ENCODE assay signal across 13 mouse cellular contexts in genomic region chr16:4648416-4649023, GRCm38 (mm10). TPM values are rescaled to one million over a fixed set of nuclear protein-coding genes. Genes with fewer than 3 reads are reported as not detected.
DNase-seq lines count a peak whose midpoint lies in the region; ATAC-seq and TF ChIP-seq lines count a peak whose summit lies in the region.
"Had no signal": no experiment of that assay in that cellular context is flagged by ENCODE, and none has a peak within 500 bp of the region (broad histone marks: within the 10 kb centered on the region; RNA-seq: fewer than 3 reads in every experiment).

No protein-coding gene starts in this region.

- H3K27ac ChIP-seq in gastrocnemius, adult 2 months = peak overlapping the region; percentile 78
- H3K27ac ChIP-seq in kidney, embryonic 14.5 days (ENCODE audit: low read depth, low read length) = no peak overlapping the region
- H3K27ac ChIP-seq in embryonic facial prominence, embryonic 10.5 days (replicated peaks) = peak overlapping the region; percentile 68
- 0 out of 2 replicates have a peak overlapping the region, but pooled peaks have one; percentile 82 for H3K27ac ChIP-seq in limb, embryonic 13.5 days
- H3K27ac ChIP-seq: left cerebral cortex, adult 2 months had no signal

- H3K9ac ChIP-seq in kidney, embryonic 14.5 days (ENCODE audit: low read depth, low read length) = no peak overlapping the region
- H3K9ac ChIP-seq in limb, embryonic 13.5 days = no peak overlapping the region

- H3K4me2 ChIP-seq in kidney, embryonic 14.5 days (replicated peaks; ENCODE audit: low read depth, low read length) = no peak overlapping the region
- H3K4me2 ChIP-seq in limb, embryonic 13.5 days (replicated peaks) = no peak overlapping the region

- no peak for TF ChIP-seq CTCF in gastrocnemius, adult 2 months (IDR thresholded peaks at IDR 0.05)

- intact Hi-C loops in gastrocnemius, adult 2 months (cut with DNase I) = no loop called here

- DNase-seq in gastrocnemius, adult 2 months = peak; percentile 55
- DNase-seq in gastrocnemius, postnatal 4 days (ENCODE audit: low spot score in 2 of 2) = no peak
- DNase-seq in kidney, adult 8-10 months = peak; percentile 76
- peak; percentile 9 for DNase-seq in embryonic facial prominence, embryonic 10.5 days (ENCODE audit: low spot score)
- no peak for DNase-seq in gastrocnemius, postnatal 25 days
- DNase-seq: heart, postnatal 14 days; spleen, adult 18-20 months; thymus, adult 18-20 months had no signal

- H3K27me3 ChIP-seq in kidney, embryonic 14.5 days (ENCODE audit: control insufficient read depth, insufficient read depth, low read length) = no peaks in the 10 kb centered on the region
- no peaks in the 10 kb centered on the region for H3K27me3 ChIP-seq in embryonic facial prominence, embryonic 10.5 days (replicated peaks; ENCODE audit: low read depth, poor library complexity, severe bottlenecking)
- H3K27me3 ChIP-seq in limb, embryonic 13.5 days = no peaks in the 10 kb centered on the region

- peaks cover 69% of the 10 kb centered on the region for H3K36me3 ChIP-seq in kidney, embryonic 14.5 days (ENCODE audit: control insufficient read depth, insufficient read depth, low read length)
- H3K36me3 ChIP-seq in embryonic facial prominence, embryonic 10.5 days (replicated peaks) = peaks cover 87% of the 10 kb centered on the region
- H3K36me3 ChIP-seq in limb, embryonic 13.5 days = peaks cover 94% of the 10 kb centered on the region

- ATAC-seq in kidney, embryonic 14.5 days (ENCODE audit: low FRiP score, low TSS enrichment) = no peak
- no peak for ATAC-seq in limb, embryonic 13.5 days (ENCODE audit: low FRiP score, low read depth)
- ATAC-seq in monocyte, adult 5-6 weeks (replicated peaks; ENCODE audit: insufficient number of reproducible peaks, low FRiP score, low TSS enrichment, poor library complexity, severe bottlenecking) = no peak
- ATAC-seq: intestine, postnatal 0 days had no signal

- H3K4me1 ChIP-seq in kidney, embryonic 14.5 days (ENCODE audit: control insufficient read depth, insufficient read depth, low read length) = peaks cover 42% of the 10 kb centered on the region
- H3K4me1 ChIP-seq in embryonic facial prominence, embryonic 10.5 days = peaks cover 100% of the 10 kb centered on the region
- H3K4me1 ChIP-seq in limb, embryonic 13.5 days = peaks cover 97% of the 10 kb centered on the region

- WGBS in kidney, embryonic 14.5 days = 80% methylated on average over 28 of the region's 28 CpGs
- 86% methylated on average over 28 of the region's 28 CpGs for WGBS in embryonic facial prominence, embryonic 10.5 days
- 87% methylated on average over 28 of the region's 28 CpGs for WGBS in limb, embryonic 13.5 days

- H3K4me3 ChIP-seq in gastrocnemius, adult 2 months = peak overlapping the region; percentile 54
- H3K4me3 ChIP-seq in kidney, embryonic 14.5 days (ENCODE audit: low read length) = no peak overlapping the region
- H3K4me3 ChIP-seq in embryonic facial prominence, embryonic 10.5 days = no peak overlapping the region
- no peak overlapping the region for H3K4me3 ChIP-seq in limb, embryonic 13.5 days
- H3K4me3 ChIP-seq: left cerebral cortex, adult 2 months had no signal

- H3K9me3 ChIP-seq in kidney, embryonic 14.5 days (ENCODE audit: control insufficient read depth, low read length) = no peaks in the 10 kb centered on the region
- no peaks in the 10 kb centered on the region for H3K9me3 ChIP-seq in embryonic facial prominence, embryonic 10.5 days
- no peaks in the 10 kb centered on the region for H3K9me3 ChIP-seq in limb, embryonic 13.5 days

RNA-seq across cellular contexts. Expression of gene Dnaja3, which starts 8.7 kb away (rescaled TPM):
- 100 to 1,000 TPM in 1 of 2 experiments, 10 to 100 TPM in 1; 86.4 to 110 TPM for total RNA-seq in gastrocnemius, adult 2 months (2021)
- total RNA-seq in gastrocnemius, postnatal 4 days (2021) = 10 to 100 TPM; 61.8 to 62.1 TPM
- polyA plus RNA-seq in kidney, embryonic 14.5 days (2014; fragmentation: Nextera tagmentation; extraction: Ambion mirVana) = 46.3 and 68.8 TPM in 2 replicates
- polyA plus RNA-seq in embryonic facial prominence, embryonic 10.5 days (2016; fragmentation: Nextera tagmentation; extraction: Ambion mirVana) = 66.6 and 66.7 TPM in 2 replicates
- polyA plus RNA-seq in limb, embryonic 13.5 days (2015; fragmentation: Nextera tagmentation; extraction: Ambion mirVana) = 56.6 and 60.0 TPM in 2 replicates
- total RNA-seq in monocyte, adult 5-6 weeks (2017) = 25.9 to 34.1 TPM (median 26.3 TPM) in 3 replicates
- total RNA-seq in gastrocnemius, postnatal 25 days (2021) = 10 to 100 TPM; 91.1 to 93.8 TPM

RNA-seq across cellular contexts. Expression of gene Vasn, which starts 8.8 kb away (rescaled TPM):
- 1 to 10 TPM; 4.8 to 6.0 TPM for total RNA-seq in gastrocnemius, adult 2 months (2021)
- 10 to 100 TPM; 11.7 to 15.1 TPM for total RNA-seq in gastrocnemius, postnatal 4 days (2021)
- polyA plus RNA-seq in kidney, embryonic 14.5 days (2014; fragmentation: Nextera tagmentation; extraction: Ambion mirVana) = 14.4 and 16.1 TPM in 2 replicates
- polyA plus RNA-seq in embryonic facial prominence, embryonic 10.5 days (2016; fragmentation: Nextera tagmentation; extraction: Ambion mirVana) = 14.4 and 16.2 TPM in 2 replicates
- 35.6 and 35.9 TPM in 2 replicates for polyA plus RNA-seq in limb, embryonic 13.5 days (2015; fragmentation: Nextera tagmentation; extraction: Ambion mirVana)
- 0.19 to 0.43 TPM (median 0.39 TPM) in 3 replicates for total RNA-seq in monocyte, adult 5-6 weeks (2017)
- 1 to 10 TPM; 4.6 to 4.8 TPM for total RNA-seq in gastrocnemius, postnatal 25 days (2021)

RNA-seq across cellular contexts. Expression of gene Pam16, which starts 23.7 kb away (rescaled TPM):
- 100 to 1,000 TPM in 1 of 2 experiments, 10 to 100 TPM in 1; 97.4 to 112 TPM for total RNA-seq in gastrocnemius, adult 2 months (2021)
- 10 to 100 TPM; 77.1 TPM for total RNA-seq in gastrocnemius, postnatal 4 days (2021)
- 102 and 116 TPM in 2 replicates for polyA plus RNA-seq in kidney, embryonic 14.5 days (2014; fragmentation: Nextera tagmentation; extraction: Ambion mirVana)
- polyA plus RNA-seq in embryonic facial prominence, embryonic 10.5 days (2016; fragmentation: Nextera tagmentation; extraction: Ambion mirVana) = 92.6 and 97.5 TPM in 2 replicates
- 105 and 106 TPM in 2 replicates for polyA plus RNA-seq in limb, embryonic 13.5 days (2015; fragmentation: Nextera tagmentation; extraction: Ambion mirVana)
- 5.1 to 18.7 TPM (median 14.8 TPM) in 3 replicates for total RNA-seq in monocyte, adult 5-6 weeks (2017)
- total RNA-seq in gastrocnemius, postnatal 25 days (2021) = 10 to 100 TPM; 87.2 to 90.6 TPM

RNA-seq across cellular contexts. Expression of gene Coro7, which starts 31.1 kb away (rescaled TPM):
- 10 to 100 TPM; 12.1 to 13.6 TPM for total RNA-seq in gastrocnemius, adult 2 months (2021)
- total RNA-seq in gastrocnemius, postnatal 4 days (2021) = 10 to 100 TPM; 27.3 to 28.5 TPM
- 12.0 and 16.4 TPM in 2 replicates for polyA plus RNA-seq in kidney, embryonic 14.5 days (2014; fragmentation: Nextera tagmentation; extraction: Ambion mirVana)
- 23.3 and 23.9 TPM in 2 replicates for polyA plus RNA-seq in embryonic facial prominence, embryonic 10.5 days (2016; fragmentation: Nextera tagmentation; extraction: Ambion mirVana)
- 19.6 and 20.8 TPM in 2 replicates for polyA plus RNA-seq in limb, embryonic 13.5 days (2015; fragmentation: Nextera tagmentation; extraction: Ambion mirVana)
- 28.4 to 62.6 TPM (median 29.8 TPM) in 3 replicates for total RNA-seq in monocyte, adult 5-6 weeks (2017)
- 10 to 100 TPM; 12.9 to 19.0 TPM for total RNA-seq in gastrocnemius, postnatal 25 days (2021)

RNA-seq across cellular contexts. Expression of gene Glis2, which starts 54.0 kb away (rescaled TPM):
- 1 to 10 TPM; 5.2 to 6.9 TPM for total RNA-seq in gastrocnemius, adult 2 months (2021)
- 10 to 100 TPM; 41.4 to 45.9 TPM for total RNA-seq in gastrocnemius, postnatal 4 days (2021)
- 42.4 and 47.3 TPM in 2 replicates for polyA plus RNA-seq in kidney, embryonic 14.5 days (2014; fragmentation: Nextera tagmentation; extraction: Ambion mirVana)
- 22.2 and 22.3 TPM in 2 replicates for polyA plus RNA-seq in embryonic facial prominence, embryonic 10.5 days (2016; fragmentation: Nextera tagmentation; extraction: Ambion mirVana)
- polyA plus RNA-seq in limb, embryonic 13.5 days (2015; fragmentation: Nextera tagmentation; extraction: Ambion mirVana) = 32.0 and 39.4 TPM in 2 replicates
- 0.19 to 0.76 TPM (median 0.64 TPM) in 3 replicates for total RNA-seq in monocyte, adult 5-6 weeks (2017)
- 1 to 10 TPM; 7.0 to 7.1 TPM for total RNA-seq in gastrocnemius, postnatal 25 days (2021)

Comparison
In these comparisons a context has a peak if more than half of its experiments do, and no peak if none do; other contexts are left out.
1. DNase-seq: peak in gastrocnemius, adult 2 months (single experiment), kidney, adult 8-10 months (2 of 2) and embryonic facial prominence, embryonic 10.5 days (single experiment); none in gastrocnemius, postnatal 4 days (0 of 2) and gastrocnemius, postnatal 25 days (single experiment).